ENCODE assay signal across 11 mouse cellular contexts in the genomic region with DNA sequence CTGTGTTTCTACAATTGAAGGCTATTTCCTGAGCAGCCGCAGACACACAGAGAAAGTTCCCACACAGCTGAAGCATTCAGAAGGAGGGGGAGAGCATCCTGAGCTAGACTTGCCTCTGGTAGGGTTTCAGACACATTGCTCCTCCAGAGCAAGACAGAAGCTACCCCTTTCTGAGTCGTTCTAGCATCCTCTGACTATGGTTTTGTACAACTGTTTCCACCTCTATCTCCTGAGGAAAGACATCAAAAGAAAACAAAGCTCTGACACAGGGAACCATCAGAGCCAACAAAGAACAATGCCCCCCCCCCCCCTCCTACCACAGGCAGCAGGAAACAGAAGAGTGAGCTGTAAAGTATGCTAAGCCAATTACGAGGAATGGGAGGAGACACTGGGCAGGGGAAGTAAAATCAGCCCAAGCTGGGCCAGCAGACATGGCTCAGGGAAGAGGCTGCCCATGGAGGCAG.
DNase-seq lines count a peak whose midpoint lies in the region; ATAC-seq and TF ChIP-seq lines count a peak whose summit lies in the region.
"Had no signal": no experiment of that assay in that cellular context is flagged by ENCODE, and none has a peak within 500 bp of the region (broad histone marks: within the 10 kb centered on the region; RNA-seq: fewer than 3 reads in every experiment).

No protein-coding gene starts in this region.

- H3K36me3 ChIP-seq in embryonic facial prominence, embryonic 12.5 days, result no peaks in the 10 kb centered on the region
- no peaks in the 10 kb centered on the region for H3K36me3 ChIP-seq in embryonic facial prominence, embryonic 10.5 days (replicated peaks)
- H3K36me3 ChIP-seq in stomach, embryonic 15.5 days, result no peaks in the 10 kb centered on the region
- no peaks in the 10 kb centered on the region for H3K36me3 ChIP-seq in stomach, postnatal 0 days (ENCODE audit: control insufficient read depth, insufficient read depth, low read length)
- H3K36me3 ChIP-seq in limb, embryonic 10.5 days, result no peaks in the 10 kb centered on the region
- H3K36me3 ChIP-seq: hindbrain, embryonic 12.5 days; limb, embryonic 12.5 days; neural tube, embryonic 13.5 days had no signal

- DNase-seq in embryonic facial prominence, embryonic 10.5 days (ENCODE audit: low spot score), result no peak
- DNase-seq in stomach, postnatal 0 days (ENCODE audit: low spot score), result no peak
- DNase-seq in limb, embryonic 10.5 days (ENCODE audit: low spot score), result no peak
- DNase-seq in adrenal gland, adult 8-10 months, result no peak
- no peak for DNase-seq in frontal cortex, postnatal 10 days (ENCODE audit: low spot score in 2 of 2)
- no peak for DNase-seq in MN1 (ENCODE audit: low spot score)

- 13% methylated on average over 3 of the region's 3 CpGs for WGBS in embryonic facial prominence, embryonic 12.5 days
- WGBS in embryonic facial prominence, embryonic 10.5 days, result 24% methylated on average over 3 of the region's 3 CpGs
- WGBS in stomach, embryonic 15.5 days, result 36% methylated on average over 3 of the region's 3 CpGs
- WGBS in stomach, postnatal 0 days, result 52% methylated on average over 3 of the region's 3 CpGs
- WGBS in limb, embryonic 10.5 days, result 47% methylated on average over 3 of the region's 3 CpGs

- no peak overlapping the region for H3K4me2 ChIP-seq in embryonic facial prominence, embryonic 12.5 days (replicated peaks)
- no peak overlapping the region for H3K4me2 ChIP-seq in stomach, embryonic 15.5 days
- no peak overlapping the region for H3K4me2 ChIP-seq in stomach, postnatal 0 days (replicated peaks; ENCODE audit: low read depth)
- H3K4me2 ChIP-seq: hindbrain, embryonic 12.5 days; limb, embryonic 12.5 days; neural tube, embryonic 13.5 days had no signal

- H3K27me3 ChIP-seq in embryonic facial prominence, embryonic 12.5 days, result no peaks in the 10 kb centered on the region
- H3K27me3 ChIP-seq in embryonic facial prominence, embryonic 10.5 days (replicated peaks; ENCODE audit: low read depth, poor library complexity, severe bottlenecking), result no peaks in the 10 kb centered on the region
- no peaks in the 10 kb centered on the region for H3K27me3 ChIP-seq in stomach, embryonic 15.5 days (replicated peaks)
- H3K27me3 ChIP-seq in stomach, postnatal 0 days (ENCODE audit: control insufficient read depth, insufficient read depth, low read length), result no peaks in the 10 kb centered on the region
- H3K27me3 ChIP-seq in limb, embryonic 10.5 days (ENCODE audit: low read depth, poor library complexity, severe bottlenecking), result no peaks in the 10 kb centered on the region
- H3K27me3 ChIP-seq: hindbrain, embryonic 12.5 days; limb, embryonic 12.5 days; neural tube, embryonic 13.5 days had no signal

- H3K9ac ChIP-seq in embryonic facial prominence, embryonic 12.5 days, result no peak overlapping the region
- H3K9ac ChIP-seq in stomach, embryonic 15.5 days, result no peak overlapping the region
- no peak overlapping the region for H3K9ac ChIP-seq in stomach, postnatal 0 days (ENCODE audit: low read length)
- H3K9ac ChIP-seq: hindbrain, embryonic 12.5 days; limb, embryonic 12.5 days; neural tube, embryonic 13.5 days had no signal

- no peak for TF ChIP-seq CTCF in stomach, postnatal 0 days (IDR thresholded peaks at IDR 0.05; ENCODE audit: low read depth)

- no peak overlapping the region for H3K4me3 ChIP-seq in embryonic facial prominence, embryonic 12.5 days
- no peak overlapping the region for H3K4me3 ChIP-seq in embryonic facial prominence, embryonic 10.5 days
- no peak overlapping the region for H3K4me3 ChIP-seq in stomach, embryonic 15.5 days (replicated peaks)
- H3K4me3 ChIP-seq in stomach, postnatal 0 days (ENCODE audit: low read depth, low read length), result no peak overlapping the region
- no peak overlapping the region for H3K4me3 ChIP-seq in limb, embryonic 10.5 days
- H3K4me3 ChIP-seq: hindbrain, embryonic 12.5 days; limb, embryonic 12.5 days; neural tube, embryonic 13.5 days had no signal

- no peaks in the 10 kb centered on the region for H3K4me1 ChIP-seq in embryonic facial prominence, embryonic 12.5 days
- peaks cover 6% of the 10 kb centered on the region for H3K4me1 ChIP-seq in embryonic facial prominence, embryonic 10.5 days
- no peaks in the 10 kb centered on the region for H3K4me1 ChIP-seq in stomach, embryonic 15.5 days
- H3K4me1 ChIP-seq in stomach, postnatal 0 days (replicated peaks; ENCODE audit: control insufficient read depth, insufficient read depth), result no peaks in the 10 kb centered on the region
- peaks cover 7% of the 10 kb centered on the region for H3K4me1 ChIP-seq in limb, embryonic 10.5 days
- H3K4me1 ChIP-seq: hindbrain, embryonic 12.5 days; neural tube, embryonic 13.5 days had no signal

- TF ChIP-seq EP300 in stomach, postnatal 0 days (optimal IDR thresholded peaks at IDR 0.05), result no peak

- ATAC-seq in embryonic facial prominence, embryonic 12.5 days (ENCODE audit: insufficient number of reproducible peaks, insufficient read depth, low FRiP score, low TSS enrichment), result 0 out of 2 replicates have a peak, but pooled peaks have one; percentile 6
- 0 out of 2 replicates have a peak, but pooled peaks have one; percentile 27 for ATAC-seq in stomach, embryonic 15.5 days (ENCODE audit: insufficient read depth, low FRiP score, low read depth)
- ATAC-seq in stomach, postnatal 0 days (ENCODE audit: low FRiP score, low TSS enrichment), result no peak

- H3K27ac ChIP-seq in embryonic facial prominence, embryonic 12.5 days, result no peak overlapping the region
- H3K27ac ChIP-seq in embryonic facial prominence, embryonic 10.5 days (replicated peaks), result no peak overlapping the region
- H3K27ac ChIP-seq in stomach, embryonic 15.5 days, result no peak overlapping the region
- no peak overlapping the region for H3K27ac ChIP-seq in stomach, postnatal 0 days (replicated peaks)
- peak overlapping the region; percentile 58; the same call in 1 of the 2 replicates for H3K27ac ChIP-seq in limb, embryonic 10.5 days
- H3K27ac ChIP-seq: hindbrain, embryonic 12.5 days; limb, embryonic 12.5 days; neural tube, embryonic 13.5 days had no signal

- H3K9me3 ChIP-seq in embryonic facial prominence, embryonic 12.5 days, result no peaks in the 10 kb centered on the region
- no peaks in the 10 kb centered on the region for H3K9me3 ChIP-seq in embryonic facial prominence, embryonic 10.5 days
- H3K9me3 ChIP-seq in stomach, embryonic 15.5 days, result no peaks in the 10 kb centered on the region
- no peaks in the 10 kb centered on the region for H3K9me3 ChIP-seq in stomach, postnatal 0 days (ENCODE audit: control insufficient read depth, low read length)
- no peaks in the 10 kb centered on the region for H3K9me3 ChIP-seq in limb, embryonic 10.5 days (replicated peaks)
- H3K9me3 ChIP-seq: hindbrain, embryonic 12.5 days; limb, embryonic 12.5 days; neural tube, embryonic 13.5 days had no signal
